Mouse (Mus musculus) bone marrow, adult 2 months (tissue): ENCODE data around the gene Krt26.

ENCODE experiments used
- CTCF ChIP-seq: fragments of 200-500 bp; IDR thresholded peaks from 2 replicates; pipeline ENCODE4 v1.5.1; 2011; ENCODE audit warnings: low read length, control low read depth; ENCODE audit not compliant: control insufficient read depth, insufficient read depth
- POLR2A ChIP-seq: fragments of 200-500 bp; IDR thresholded peaks from 2 replicates; pipeline ENCODE4 v1.6.1; 2011; ENCODE audit warnings: low read depth, mild to moderate bottlenecking, control low read depth, low read length, borderline replicate concordance; ENCODE audit not compliant: control insufficient read depth

DNA sequence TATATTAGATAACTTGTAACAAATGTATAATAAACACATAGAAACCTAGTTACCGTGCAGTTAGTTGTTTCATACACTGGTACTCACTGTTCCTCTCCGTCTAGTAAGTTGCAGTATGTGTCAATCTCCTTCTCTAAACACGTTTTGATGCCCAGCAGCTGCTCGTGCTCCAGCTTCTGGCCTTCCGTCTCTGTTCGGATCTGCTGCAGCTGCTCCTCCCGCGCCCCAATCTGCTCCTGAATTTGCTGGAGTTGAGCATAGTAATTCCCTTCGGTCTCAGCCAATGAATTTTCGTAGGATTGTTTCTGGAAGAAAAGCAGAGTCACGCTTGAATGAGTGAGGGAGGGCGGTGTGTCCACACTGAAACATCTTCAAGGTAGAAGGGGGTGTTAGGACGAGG lies 4.3 kb downstream of the Krt26 start:
- no peak for TF ChIP-seq CTCF
- no peak for TF ChIP-seq POLR2A
